ENCODE assay signal across 24 mouse cellular contexts in genomic region chr10:3650561-3650960, GRCm38 (mm10).
DNase-seq lines count a peak whose midpoint lies in the region; ATAC-seq and TF ChIP-seq lines count a peak whose summit lies in the region.
"Had no signal": no experiment of that assay in that cellular context is flagged by ENCODE, and none has a peak within 500 bp of the region (broad histone marks: within the 10 kb centered on the region; RNA-seq: fewer than 3 reads in every experiment).

No protein-coding gene starts in this region.

- no peak for TF ChIP-seq EP300 in heart, adult 2 months (IDR thresholded peaks at IDR 0.05; ENCODE audit: insufficient read depth, low read depth, low read length)

- TF ChIP-seq CTCF in heart, adult 2 months (IDR thresholded peaks at IDR 0.05) = no peak
- TF ChIP-seq CTCF in midbrain, postnatal 0 days (IDR thresholded peaks at IDR 0.05) = no peak

- no peak overlapping the region for H3K27ac ChIP-seq in heart, adult 2 months
- peak overlapping the region; percentile 23; the same call in 1 of the 2 replicates for H3K27ac ChIP-seq in intestine, embryonic 16.5 days (ENCODE audit: low read length)
- no peak overlapping the region for H3K27ac ChIP-seq in intestine, embryonic 15.5 days
- H3K27ac ChIP-seq in limb, embryonic 13.5 days = no peak overlapping the region
- H3K27ac ChIP-seq in limb, embryonic 10.5 days = no peak overlapping the region
- no peak overlapping the region for H3K27ac ChIP-seq in midbrain, embryonic 11.5 days (ENCODE audit: low read depth, low read length)
- H3K27ac ChIP-seq in midbrain, postnatal 0 days (ENCODE audit: low read depth, low read length) = no peak overlapping the region
- H3K27ac ChIP-seq: embryonic facial prominence, embryonic 13.5 days; embryonic facial prominence, embryonic 15.5 days; forebrain, embryonic 10.5 days; forebrain, embryonic 12.5 days had no signal

- no peak for TF ChIP-seq POLR2A in heart, adult 2 months (IDR thresholded peaks at IDR 0.05; ENCODE audit: insufficient read depth, low read depth, low read length)

- no peaks in the 10 kb centered on the region for H3K27me3 ChIP-seq in heart, adult 2 months (ENCODE audit: control insufficient read depth, insufficient read depth, low read length)
- no peaks in the 10 kb centered on the region for H3K27me3 ChIP-seq in intestine, embryonic 16.5 days (replicated peaks; ENCODE audit: control insufficient read depth, insufficient read depth, low read length)
- no peaks in the 10 kb centered on the region for H3K27me3 ChIP-seq in intestine, embryonic 15.5 days (replicated peaks)
- no peaks in the 10 kb centered on the region for H3K27me3 ChIP-seq in limb, embryonic 13.5 days
- no peaks in the 10 kb centered on the region for H3K27me3 ChIP-seq in limb, embryonic 10.5 days (ENCODE audit: low read depth, poor library complexity, severe bottlenecking)
- H3K27me3 ChIP-seq in midbrain, embryonic 11.5 days (ENCODE audit: control insufficient read depth, insufficient read depth, low read length) = no peaks in the 10 kb centered on the region
- no peaks in the 10 kb centered on the region for H3K27me3 ChIP-seq in midbrain, postnatal 0 days (ENCODE audit: insufficient read depth, low read length)
- H3K27me3 ChIP-seq: embryonic facial prominence, embryonic 13.5 days; embryonic facial prominence, embryonic 15.5 days; forebrain, embryonic 12.5 days had no signal

- intact Hi-C loops in heart, adult 2 months (cut with DNase I) = no loop called here

- 81% methylated on average over 6 of the region's 6 CpGs for WGBS in heart, adult 2 months
- 76% methylated on average over 6 of the region's 6 CpGs for WGBS in intestine, embryonic 16.5 days
- WGBS in intestine, embryonic 15.5 days = 71% methylated on average over 6 of the region's 6 CpGs
- WGBS in limb, embryonic 13.5 days = 46% methylated on average over 6 of the region's 6 CpGs
- 78% methylated on average over 6 of the region's 6 CpGs for WGBS in limb, embryonic 10.5 days
- 79% methylated on average over 6 of the region's 6 CpGs for WGBS in midbrain, embryonic 11.5 days
- 80% methylated on average over 6 of the region's 6 CpGs for WGBS in midbrain, postnatal 0 days

- ATAC-seq in intestine, embryonic 16.5 days = no peak
- no peak for ATAC-seq in intestine, embryonic 15.5 days
- ATAC-seq in limb, embryonic 13.5 days (ENCODE audit: low FRiP score, low read depth) = peak; percentile 48; the same call in 1 of the 2 replicates
- no peak for ATAC-seq in midbrain, embryonic 11.5 days (ENCODE audit: low FRiP score)
- ATAC-seq in midbrain, postnatal 0 days (ENCODE audit: low FRiP score) = no peak
- ATAC-seq: forebrain, embryonic 14.5 days; forebrain, embryonic 16.5 days had no signal

- no peak overlapping the region for H3K9ac ChIP-seq in heart, adult 2 months (ENCODE audit: low read depth, low read length)
- no peak overlapping the region for H3K9ac ChIP-seq in intestine, embryonic 16.5 days (ENCODE audit: low read depth, low read length)
- H3K9ac ChIP-seq in intestine, embryonic 15.5 days = no peak overlapping the region
- no peak overlapping the region for H3K9ac ChIP-seq in limb, embryonic 13.5 days
- no peak overlapping the region for H3K9ac ChIP-seq in midbrain, embryonic 11.5 days (ENCODE audit: low read length)
- no peak overlapping the region for H3K9ac ChIP-seq in midbrain, postnatal 0 days (replicated peaks; ENCODE audit: low read length, poor library complexity, severe bottlenecking)
- H3K9ac ChIP-seq: embryonic facial prominence, embryonic 13.5 days; embryonic facial prominence, embryonic 15.5 days; forebrain, embryonic 12.5 days had no signal

- no peaks in the 10 kb centered on the region; the same call in 1 of the 2 replicates for H3K4me1 ChIP-seq in heart, adult 2 months (ENCODE audit: control insufficient read depth, insufficient read depth, low read length)
- 0 out of 2 replicates have a peak, but pooled peaks cover 2% of the 10 kb centered on the region for H3K4me1 ChIP-seq in intestine, embryonic 16.5 days (ENCODE audit: control insufficient read depth, insufficient read depth, low read length)
- H3K4me1 ChIP-seq in intestine, embryonic 15.5 days (replicated peaks) = 0 out of 2 replicates have a peak, but pooled peaks cover 3% of the 10 kb centered on the region
- peaks cover 7% of the 10 kb centered on the region; the same call in 1 of the 2 replicates for H3K4me1 ChIP-seq in limb, embryonic 13.5 days
- no peaks in the 10 kb centered on the region for H3K4me1 ChIP-seq in limb, embryonic 10.5 days
- H3K4me1 ChIP-seq in midbrain, embryonic 11.5 days (ENCODE audit: control insufficient read depth, insufficient read depth, low read length) = no peaks in the 10 kb centered on the region
- H3K4me1 ChIP-seq in midbrain, postnatal 0 days (ENCODE audit: insufficient read depth, low read length) = no peaks in the 10 kb centered on the region
- H3K4me1 ChIP-seq: embryonic facial prominence, embryonic 15.5 days; forebrain, embryonic 10.5 days; forebrain, embryonic 12.5 days had no signal

- no peaks in the 10 kb centered on the region for H3K9me3 ChIP-seq in intestine, embryonic 16.5 days (ENCODE audit: control insufficient read depth, low read length)
- H3K9me3 ChIP-seq in intestine, embryonic 15.5 days = no peaks in the 10 kb centered on the region
- no peaks in the 10 kb centered on the region for H3K9me3 ChIP-seq in limb, embryonic 13.5 days
- no peaks in the 10 kb centered on the region for H3K9me3 ChIP-seq in limb, embryonic 10.5 days (replicated peaks)
- H3K9me3 ChIP-seq in midbrain, embryonic 11.5 days (ENCODE audit: control insufficient read depth, low read length) = no peaks in the 10 kb centered on the region
- no peaks in the 10 kb centered on the region for H3K9me3 ChIP-seq in midbrain, postnatal 0 days (ENCODE audit: low read length)
- H3K9me3 ChIP-seq: embryonic facial prominence, embryonic 13.5 days; embryonic facial prominence, embryonic 15.5 days; forebrain, embryonic 10.5 days; forebrain, embryonic 12.5 days had no signal

- peaks cover 4% of the 10 kb centered on the region; the same call in 1 of the 2 replicates for H3K36me3 ChIP-seq in heart, adult 2 months (ENCODE audit: control insufficient read depth, insufficient read depth, low read length)
- H3K36me3 ChIP-seq in intestine, embryonic 16.5 days (ENCODE audit: control insufficient read depth, insufficient read depth, low read length) = no peaks in the 10 kb centered on the region
- H3K36me3 ChIP-seq in intestine, embryonic 15.5 days = no peaks in the 10 kb centered on the region
- no peaks in the 10 kb centered on the region for H3K36me3 ChIP-seq in limb, embryonic 13.5 days
- H3K36me3 ChIP-seq in limb, embryonic 10.5 days = no peaks in the 10 kb centered on the region
- no peaks in the 10 kb centered on the region for H3K36me3 ChIP-seq in midbrain, embryonic 11.5 days (ENCODE audit: control insufficient read depth, insufficient read depth, low read length)
- no peaks in the 10 kb centered on the region for H3K36me3 ChIP-seq in midbrain, postnatal 0 days (ENCODE audit: insufficient read depth, low read length)
- H3K36me3 ChIP-seq: embryonic facial prominence, embryonic 13.5 days; embryonic facial prominence, embryonic 15.5 days; forebrain, embryonic 10.5 days; forebrain, embryonic 12.5 days had no signal

- peak; percentile 36 for DNase-seq in heart, adult 11 months
- DNase-seq in heart, adult 2 months = no peak
- no peak for DNase-seq in limb, embryonic 10.5 days (ENCODE audit: low spot score)
- DNase-seq in midbrain, embryonic 11.5 days (ENCODE audit: low spot score, missing footprints) = peak; percentile 60
- DNase-seq in midbrain, postnatal 0 days (ENCODE audit: low spot score) = no peak
- DNase-seq: adrenal gland, adult 2 months; adrenal gland, postnatal 10 days; adrenal gland, postnatal 25 days; cerebellum, adult 11 months; cerebellum, adult 18-20 months; cerebellum, adult 8-10 months; cerebellum, adult 9-11 months; cerebellum, postnatal 25 days; embryo, embryonic 11 days had no signal

- H3K4me2 ChIP-seq in intestine, embryonic 16.5 days (ENCODE audit: low read depth, low read length) = no peak overlapping the region
- H3K4me2 ChIP-seq in intestine, embryonic 15.5 days (replicated peaks) = no peak overlapping the region
- no peak overlapping the region for H3K4me2 ChIP-seq in limb, embryonic 13.5 days (replicated peaks)
- no peak overlapping the region for H3K4me2 ChIP-seq in midbrain, embryonic 11.5 days
- no peak overlapping the region for H3K4me2 ChIP-seq in midbrain, postnatal 0 days (ENCODE audit: low read depth, low read length, poor library complexity, severe bottlenecking)
- H3K4me2 ChIP-seq: embryonic facial prominence, embryonic 13.5 days; embryonic facial prominence, embryonic 15.5 days; forebrain, embryonic 12.5 days had no signal

- H3K4me3 ChIP-seq in heart, adult 2 months = no peak overlapping the region
- no peak overlapping the region for H3K4me3 ChIP-seq in intestine, embryonic 16.5 days (ENCODE audit: low read length)
- H3K4me3 ChIP-seq in intestine, embryonic 15.5 days (replicated peaks) = no peak overlapping the region
- H3K4me3 ChIP-seq in limb, embryonic 13.5 days = no peak overlapping the region
- no peak overlapping the region for H3K4me3 ChIP-seq in limb, embryonic 10.5 days
- H3K4me3 ChIP-seq in midbrain, embryonic 11.5 days (ENCODE audit: low read depth, low read length) = no peak overlapping the region
- no peak overlapping the region for H3K4me3 ChIP-seq in midbrain, postnatal 0 days (ENCODE audit: low read depth, low read length)
- H3K4me3 ChIP-seq: embryonic facial prominence, embryonic 13.5 days; embryonic facial prominence, embryonic 15.5 days; erythroblast, embryonic 14.5 days; forebrain, embryonic 10.5 days; forebrain, embryonic 12.5 days had no signal

- no peaks in the 10 kb centered on the region for H3K79me2 ChIP-seq in heart, adult 2 months (replicated peaks; ENCODE audit: control insufficient read depth, insufficient read depth, low read length)

Comparison
In these comparisons a context has a peak if more than half of its experiments do, and no peak if none do; other contexts are left out.
1. DNase-seq: peak in heart, adult 11 months (single experiment) and midbrain, embryonic 11.5 days (single experiment); none in heart, adult 2 months (0 of 2), limb, embryonic 10.5 days (single experiment) and midbrain, postnatal 0 days (single experiment).